Mouse (Mus musculus) neural tube, embryonic 13.5 days (tissue): ENCODE data around the gene Sp2. TPM values are rescaled to one million over a fixed set of nuclear protein-coding genes. Genes with fewer than 3 reads are reported as not detected.

ENCODE experiments used
- ATAC-seq: fragments of 200-750 bp; cut with Nextera tagmentation; 2 replicates; pipeline ENCODE4 v1.8.0; 2017; ENCODE audit warnings: low read depth, mild to moderate bottlenecking, moderate TSS enrichment, moderate library complexity
- H3K27ac ChIP-seq: fragments of 300-500 bp; sonication (generic); replicated peaks from 2 replicates; pipeline ENCODE4 v1.5.1; 2015; ENCODE audit warnings: moderate library complexity, mild to moderate bottlenecking, inconsistent platforms
- H3K27me3 ChIP-seq: fragments of 300-500 bp; sonication (generic); 2 replicates; pipeline ENCODE4 v1.6.1; 2015; ENCODE audit warnings: mild to moderate bottlenecking, inconsistent platforms
- H3K36me3 ChIP-seq: fragments of 300-500 bp; sonication (generic); 2 replicates; pipeline ENCODE4 v1.6.1; 2015; ENCODE audit warnings: mild to moderate bottlenecking, inconsistent platforms
- H3K4me1 ChIP-seq: fragments of 300-500 bp; sonication (generic); replicated peaks from 2 replicates; pipeline ENCODE4 v1.6.1; 2015; ENCODE audit warnings: inconsistent platforms
- H3K4me2 ChIP-seq: fragments of 300-500 bp; sonication (generic); 2 replicates; pipeline ENCODE4 v1.6.1; 2015; ENCODE audit warnings: inconsistent platforms, mild to moderate bottlenecking, moderate library complexity
- H3K4me3 ChIP-seq: fragments of 300-500 bp; sonication (generic); 2 replicates; pipeline ENCODE4 v1.5.1; 2015; ENCODE audit warnings: mild to moderate bottlenecking, inconsistent platforms
- H3K9ac ChIP-seq: fragments of 300-500 bp; sonication (generic); 2 replicates; pipeline ENCODE4 v1.6.1; 2015; ENCODE audit warnings: moderate library complexity, mild to moderate bottlenecking, inconsistent platforms
- H3K9me3 ChIP-seq: fragments of 300-500 bp; sonication (generic); 2 replicates; pipeline ENCODE4 v1.6.1; 2016; ENCODE audit warnings: inconsistent platforms
- WGBS: fragments of 180-500 bp; shearing (Covaris S2); methylation state at CpG from one replicate; pipeline ENCODE4 v1.1.7; 2015; 5-methylcytosine and 5-hydroxymethylcytosine counted together
- polyA plus RNA-seq: library from polyadenylated mRNA; unstranded; fragments of >200 nt; fragmentation: Nextera tagmentation; extraction: Ambion mirVana; gene quantifications from 2 replicates; pipeline ENCODE4 v1.2.1, GENCODE M21; 2015

Gene Sp2
- polyA plus RNA-seq, 1 experiment from 2014 or later: 15.9 TPM

DNA sequence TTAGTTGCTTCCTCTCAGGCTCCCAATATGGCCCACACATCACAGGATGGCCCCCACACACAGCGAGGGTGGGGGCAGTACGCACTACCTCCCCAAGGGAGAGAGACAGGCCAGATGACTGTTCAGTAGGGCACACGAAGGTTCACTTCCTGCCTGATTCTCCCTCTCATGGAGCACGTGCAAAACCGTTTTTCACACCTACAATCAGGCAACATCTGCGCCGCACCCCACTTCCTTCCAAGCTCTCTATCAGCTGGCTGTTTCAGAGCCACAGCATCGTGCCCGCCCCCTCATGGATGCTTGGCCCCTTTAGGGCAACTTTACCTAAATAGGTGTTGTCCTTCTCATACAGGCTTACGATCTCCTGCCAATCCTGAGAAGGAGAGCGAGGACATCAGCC is 70.1 kb downstream of the Sp2 start:
- WGBS: 87% methylated on average over 11 of the region's 11 CpGs
- H3K4me2 ChIP-seq: no peak overlapping the region
- ATAC-seq: no peak
- peaks cover 41% of the 10 kb centered on the region for H3K36me3 ChIP-seq
- H3K9me3 ChIP-seq: no peaks in the 10 kb centered on the region
- no peak overlapping the region for H3K27ac ChIP-seq
- H3K4me1 ChIP-seq: peaks cover 33% of the 10 kb centered on the region
- no peaks in the 10 kb centered on the region for H3K27me3 ChIP-seq
- H3K9ac ChIP-seq: no peak overlapping the region
- H3K4me3 ChIP-seq: no peak overlapping the region

DNA sequence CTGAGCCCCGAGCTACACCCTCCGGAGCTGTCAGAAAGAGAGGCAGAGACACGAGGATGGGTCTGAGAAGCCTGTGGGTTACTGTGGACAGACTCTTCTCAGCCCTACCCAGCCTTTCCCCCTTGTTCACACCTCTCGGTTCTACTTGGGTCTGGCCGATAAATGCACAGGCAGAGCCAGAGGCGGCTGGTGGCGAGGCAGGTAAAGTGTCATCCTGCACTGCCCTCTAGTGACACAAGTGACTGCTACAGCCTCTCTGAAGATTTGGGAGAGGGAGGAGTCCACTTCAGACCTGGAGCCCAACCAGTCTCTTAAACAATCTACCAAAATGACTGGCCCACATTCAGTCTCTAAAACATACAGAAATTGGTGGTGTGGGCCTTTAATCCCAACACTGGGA is 72.8 kb downstream of the Sp2 start:
- 0 out of 2 replicates have a peak overlapping the region, but pooled peaks have one; percentile 49 for H3K9ac ChIP-seq
- peaks cover 46% of the 10 kb centered on the region for H3K36me3 ChIP-seq
- H3K4me1 ChIP-seq: peaks cover 51% of the 10 kb centered on the region
- no peak overlapping the region for H3K4me2 ChIP-seq
- peak; percentile 67 for ATAC-seq
- H3K9me3 ChIP-seq: no peaks in the 10 kb centered on the region
- H3K4me3 ChIP-seq: no peak overlapping the region
- 27% methylated on average over 7 of the region's 7 CpGs for WGBS
- no peaks in the 10 kb centered on the region for H3K27me3 ChIP-seq
- H3K27ac ChIP-seq: no peak overlapping the region

DNA sequence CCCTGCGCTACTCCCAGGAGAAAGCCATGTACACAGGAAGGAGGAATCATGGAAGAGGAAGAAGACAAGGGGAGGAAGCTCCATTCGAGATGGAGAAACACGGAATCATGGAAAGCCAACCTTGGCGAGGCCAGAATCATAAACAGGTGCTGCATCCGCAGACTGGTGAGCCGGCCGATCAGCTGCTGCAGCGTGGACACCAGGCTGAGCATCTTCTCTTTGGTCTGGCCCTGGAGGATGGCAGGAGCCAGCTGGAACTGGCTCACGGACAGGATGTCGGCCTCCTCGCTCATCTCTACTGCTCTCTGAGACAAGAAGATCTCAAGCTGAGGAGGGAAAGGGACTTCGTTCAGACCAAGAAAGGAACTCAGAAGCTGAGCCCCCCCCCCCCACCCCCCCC is 74.2 kb downstream of the Sp2 start:
- peak overlapping the region; percentile 22; the same call in 1 of the 2 replicates for H3K9ac ChIP-seq
- H3K4me3 ChIP-seq: no peak overlapping the region
- H3K36me3 ChIP-seq: peaks cover 46% of the 10 kb centered on the region
- ATAC-seq: no peak
- no peaks in the 10 kb centered on the region for H3K9me3 ChIP-seq
- H3K27me3 ChIP-seq: no peaks in the 10 kb centered on the region
- 0 out of 2 replicates have a peak overlapping the region, but pooled peaks have one; percentile 75 for H3K27ac ChIP-seq
- H3K4me2 ChIP-seq: no peak overlapping the region
- WGBS: 91% methylated on average over 12 of the region's 12 CpGs
- H3K4me1 ChIP-seq: peaks cover 53% of the 10 kb centered on the region

DNA sequence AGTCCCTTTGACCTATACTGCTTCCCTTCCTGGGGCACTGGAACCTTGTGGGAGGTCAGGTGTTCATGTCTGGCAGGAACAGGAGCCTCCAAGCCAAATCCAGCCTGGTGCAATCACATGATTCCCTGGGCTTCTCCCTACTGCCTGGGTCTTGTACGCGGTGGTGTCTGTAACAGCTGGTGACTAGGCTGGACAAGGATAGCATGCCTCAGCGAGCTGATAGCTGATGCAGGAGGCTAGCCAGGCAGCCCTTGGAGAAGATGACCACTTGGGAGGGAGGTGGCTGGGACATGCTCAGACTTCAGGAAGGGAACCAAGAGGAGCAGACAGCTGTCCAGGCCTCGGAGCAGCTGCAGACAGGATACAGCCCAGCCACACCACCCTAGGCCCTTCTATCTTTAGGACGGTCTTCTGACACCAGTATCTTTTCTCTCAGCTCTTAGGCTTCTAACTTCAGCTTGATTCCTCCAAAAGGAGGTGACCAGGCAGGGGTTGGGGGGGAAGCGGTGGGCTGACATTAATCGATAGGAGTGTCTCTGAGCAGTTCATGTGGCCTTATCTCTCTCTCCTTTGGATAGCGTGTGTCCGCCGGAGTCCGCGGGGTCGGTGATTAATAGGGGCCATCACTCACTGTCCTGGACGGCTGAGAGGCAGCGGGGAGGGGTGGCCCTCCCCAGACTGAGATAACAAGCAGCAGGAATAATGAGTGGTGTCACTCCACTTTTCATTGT is 76.2 kb downstream of the Sp2 start:
- Histone ChIP-seq H3K4me2 (no peak overlapping the region), H3K36me3 (peaks cover 28% of the 10 kb centered on the region), H3K27me3 (no peaks in the 10 kb centered on the region), H3K9me3 (no peaks in the 10 kb centered on the region), H3K4me1 (peaks cover 73% of the 10 kb centered on the region), H3K4me3 (no peak overlapping the region), H3K27ac (peak overlapping the region; percentile 75), H3K9ac (peak overlapping the region; percentile 53)
- ATAC-seq: no peak
- WGBS: 11% methylated on average over 15 of the region's 15 CpGs

Other genes with a start within 250 kb of the Sp2 start
- gene Snx11, start 205.4 kb downstream of the Sp2 start, polyA plus RNA-seq: 78.0 and 84.2 TPM in 2 replicates
- 91.6 and 95.1 TPM in 2 replicates for gene Cbx1, start 193.8 kb downstream of the Sp2 start, polyA plus RNA-seq
- 66.2 and 66.5 TPM in 2 replicates for gene Nfe2l1, start 153.0 kb downstream of the Sp2 start, polyA plus RNA-seq
- gene Copz2, start 133.1 kb downstream of the Sp2 start, polyA plus RNA-seq: 36.6 and 43.2 TPM in 2 replicates
- gene Cdk5rap3, start 66.5 kb downstream of the Sp2 start, polyA plus RNA-seq: 79.2 and 92.0 TPM in 2 replicates
- gene Prr15l, start 54.9 kb downstream of the Sp2 start, polyA plus RNA-seq: 0.21 TPM in 1 of 2 replicates, not detected in the other
- gene Pnpo, start 39.0 kb downstream of the Sp2 start, polyA plus RNA-seq: 18.5 and 22.3 TPM in 2 replicates
- gene Sp6, start 30.4 kb upstream of the Sp2 start, polyA plus RNA-seq: 0.17 and 0.29 TPM in 2 replicates
- gene Scrn2, start 47.0 kb upstream of the Sp2 start, polyA plus RNA-seq: 13.7 and 15.0 TPM in 2 replicates
- 1.8 and 3.0 TPM in 2 replicates for gene Lrrc46, start 58.4 kb upstream of the Sp2 start, polyA plus RNA-seq
- 58.9 and 59.0 TPM in 2 replicates for gene Mrpl10, start 58.6 kb upstream of the Sp2 start, polyA plus RNA-seq
- gene Osbpl7, start 67.7 kb upstream of the Sp2 start, polyA plus RNA-seq: 9.2 and 11.0 TPM in 2 replicates
- 0.07 and 0.15 TPM in 2 replicates for gene Tbx21, start 132.4 kb upstream of the Sp2 start, polyA plus RNA-seq
- 9.1 and 9.5 TPM in 2 replicates for gene Tbkbp1, start 168.5 kb upstream of the Sp2 start, polyA plus RNA-seq
- gene Kpnb1, start 204.9 kb upstream of the Sp2 start, polyA plus RNA-seq: 31.0 and 34.8 TPM in 2 replicates